Comparison of ENCODE assay signal across 8 mouse cellular contexts in genomic region chr11:17051545-17052475, GRCm38 (mm10). TPM values are rescaled to one million over a fixed set of nuclear protein-coding genes. Genes with fewer than 3 reads are reported as not detected.
A peak's percentile ranks its signal among the peaks of the same experiment; 100 is the strongest.
DNase-seq lines count a peak whose midpoint lies in the region; ATAC-seq lines count a peak whose summit lies in the region.

Cnrip1 (plus strand) TSS chr11:17051586.
Plek (minus strand) TSS chr11:17052381.

- H3K27me3 ChIP-seq in intestine, embryonic 16.5 days (replicated peaks; ENCODE audit: control insufficient read depth, insufficient read depth, low read length): no peaks in the 10 kb centered on the region
- peaks cover 23% of the 10 kb centered on the region for H3K27me3 ChIP-seq in megakaryocyte, embryonic 14.5 days (replicated peaks)

- ATAC-seq in granulocyte monocyte progenitor cell, adult 5-6 weeks (replicated peaks; ENCODE audit: poor library complexity, severe bottlenecking): peak; percentile 72
- ATAC-seq in intestine, embryonic 16.5 days: peak; percentile 94

- DNase-seq in adrenal gland, adult 8-10 months: peak; percentile 59
- peak; percentile 32 for DNase-seq in embryo, embryonic 11.5 days (ENCODE audit: low read depth, low spot score)
- DNase-seq in left cerebral cortex, postnatal 14 days (ENCODE audit: low spot score in 2 of 2): peak; percentile 88 to 91
- DNase-seq in right cerebral cortex, adult 18-20 months: peak; percentile 88
- peak; percentile 17 for DNase-seq in urinary bladder, postnatal 10 days (ENCODE audit: low spot score)

- H3K9ac ChIP-seq in intestine, embryonic 16.5 days (ENCODE audit: low read depth, low read length): peak within 1 kb of the TSS; percentile 73

- no peaks in the 10 kb centered on the region for H3K36me3 ChIP-seq in intestine, embryonic 16.5 days (ENCODE audit: control insufficient read depth, insufficient read depth, low read length)
- H3K36me3 ChIP-seq in megakaryocyte, embryonic 14.5 days (replicated peaks; ENCODE audit: low read length): no peaks in the 10 kb centered on the region

- peak within 1 kb of the TSS; percentile 68 for H3K27ac ChIP-seq in intestine, embryonic 16.5 days (ENCODE audit: low read length)

- peak within 1 kb of the TSS; percentile 55 for H3K4me2 ChIP-seq in intestine, embryonic 16.5 days (ENCODE audit: low read depth, low read length)

- WGBS in intestine, embryonic 16.5 days: under 1% methylated on average over 37 of the region's 38 CpGs

- no peaks in the 10 kb centered on the region for H3K9me3 ChIP-seq in intestine, embryonic 16.5 days (ENCODE audit: control insufficient read depth, low read length)
- no peaks in the 10 kb centered on the region; the same call in 1 of the 2 replicates for H3K9me3 ChIP-seq in megakaryocyte, embryonic 14.5 days

- intact Hi-C loops in left cerebral cortex, postnatal 14 days (cut with DNase I): loop anchor here (5.0 kb wide), 1 partner anchor 85 kb away; no protein-coding TSS in a partner anchor

- H3K4me3 ChIP-seq in intestine, embryonic 16.5 days (ENCODE audit: low read length): peak within 1 kb of the TSS; percentile 56
- H3K4me3 ChIP-seq in megakaryocyte, embryonic 14.5 days (replicated peaks): peak within 1 kb of the TSS; percentile 89

- no peaks in the 10 kb centered on the region for H3K4me1 ChIP-seq in intestine, embryonic 16.5 days (ENCODE audit: control insufficient read depth, insufficient read depth, low read length)
- H3K4me1 ChIP-seq in megakaryocyte, embryonic 14.5 days: peaks cover 20% of the 10 kb centered on the region

RNA-seq across cellular contexts. Expression of gene Cnrip1, which starts in this region (rescaled TPM):
- total RNA-seq in adrenal gland, adult 8-10 months (2022): 10 to 100 TPM; 15.4 to 34.1 (median 24.1) TPM
- total RNA-seq in granulocyte monocyte progenitor cell, adult 5-6 weeks (2014; fragmentation: Nextera tagmentation): 0.92 and 1.7 TPM in 2 replicates
- total RNA-seq in granulocyte monocyte progenitor cell, adult 5-6 weeks (2017): 0.09 and 0.31 TPM in 2 replicates
- polyA plus RNA-seq in intestine, embryonic 16.5 days (2015; fragmentation: Nextera tagmentation; extraction: Ambion mirVana): 20.4 and 22.6 TPM in 2 replicates
- 100 to 1,000 TPM; 151 to 156 TPM for total RNA-seq in left cerebral cortex, postnatal 14 days (2021)
- 0.21 TPM in 1 of 2 replicates, not detected in the other for polyA plus RNA-seq in megakaryocyte, embryonic 14.5 days (2012; ENCODE audit: insufficient read depth, low replicate concordance)

RNA-seq across cellular contexts. Expression of gene Plek, which starts in this region (rescaled TPM):
- total RNA-seq in adrenal gland, adult 8-10 months (2022): 10 to 100 TPM in 1 of 4 experiments, 1 to 10 TPM in 3; 4.6 to 11.9 (median 7.8) TPM
- total RNA-seq in granulocyte monocyte progenitor cell, adult 5-6 weeks (2014; fragmentation: Nextera tagmentation): 13.9 and 16.8 TPM in 2 replicates
- 27.5 and 27.9 TPM in 2 replicates for total RNA-seq in granulocyte monocyte progenitor cell, adult 5-6 weeks (2017)
- polyA plus RNA-seq in intestine, embryonic 16.5 days (2015; fragmentation: Nextera tagmentation; extraction: Ambion mirVana): 2.2 TPM in 2 replicates
- 1 to 10 TPM; 4.5 to 5.5 TPM for total RNA-seq in left cerebral cortex, postnatal 14 days (2021)
- polyA plus RNA-seq in megakaryocyte, embryonic 14.5 days (2012; ENCODE audit: insufficient read depth, low replicate concordance): 5.5 and 36.0 TPM in 2 replicates

Comparison
In these comparisons a context has a peak if more than half of its experiments do, and no peak if none do; other contexts are left out.
1. Peak in every context shown above with its lines: DNase-seq, ATAC-seq, H3K4me3 ChIP-seq and H3K27ac ChIP-seq.
2. RNA of gene Cnrip1 (total RNA-seq): 151 to 156 TPM in left cerebral cortex, postnatal 14 days and 15.4 to 34.1 TPM in adrenal gland, adult 8-10 months; 0.09 to 1.7 TPM in granulocyte monocyte progenitor cell, adult 5-6 weeks; every median in the first group is over 4 times any median in the second.
3. RNA of gene Cnrip1 (total RNA-seq): 151 to 156 TPM in left cerebral cortex, postnatal 14 days; 15.4 to 34.1 TPM in adrenal gland, adult 8-10 months; every median in the first group is over 4 times any median in the second.
4. RNA of gene Cnrip1 (polyA plus RNA-seq): 20.4 to 22.6 TPM in intestine, embryonic 16.5 days; 0.21 TPM in megakaryocyte, embryonic 14.5 days; every median in the first group is over 10 times any median in the second.
5. DNase-seq: peak in every context shown above with its lines; median percentile 90 in left cerebral cortex, postnatal 14 days; 88 in right cerebral cortex, adult 18-20 months; 59 in adrenal gland, adult 8-10 months; 32 in embryo, embryonic 11.5 days; 17 in urinary bladder, postnatal 10 days.